Mouse (Mus musculus): Measurements from ENCODE around the gene Ell2. TPM values are rescaled to one million over a fixed set of nuclear protein-coding genes. Genes with fewer than 3 reads are reported as not detected.
"Not testable (repeated sequence)": the region's sequence is repeated elsewhere in the genome, so short reads cannot be mapped to it uniquely, and the experiment has no call there.

The Ell2 gene
- polyA plus RNA-seq, 1 experiment from 2014 or later = 7.4 TPM

GRCm38 (mm10) chr13:75710152-75710551, 3.6 kb downstream of the Ell2 start:
- Histone ChIP-seq H3K27me3 (peaks cover 10% of the 10 kb centered on the region), H3K9me3 (no peaks in the 10 kb centered on the region), H3K4me2 (peak overlapping the region; percentile 72), H3K27ac (no peak overlapping the region), H3K4me1 (replicated peaks) (peaks cover 10% of the 10 kb centered on the region), H3K4me3 (replicated peaks) (no peak overlapping the region), H3K9ac (replicated peaks) (no peak overlapping the region), H3K36me3 (no peaks in the 10 kb centered on the region)
- no peak for ATAC-seq (ENCODE audit: insufficient number of reproducible peaks, insufficient read depth, low FRiP score, low TSS enrichment, low read depth)
- 72% methylated on average over 6 of the region's 6 CpGs for WGBS

- not testable (repeated sequence) for H3K36me3 ChIP-seq; H3K9me3 ChIP-seq; H3K27ac ChIP-seq; H3K27me3 ChIP-seq; H3K4me2 ChIP-seq; H3K4me3 ChIP-seq (replicated peaks); H3K9ac ChIP-seq (replicated peaks); ATAC-seq (ENCODE audit: insufficient number of reproducible peaks, insufficient read depth, low FRiP score, low TSS enrichment, low read depth)
- peaks cover 10% of the 10 kb centered on the region for H3K4me1 ChIP-seq (replicated peaks)
- 87% methylated on average over 4 of the region's 4 CpGs for WGBS
These were observed 5.0 kb downstream of the Ell2 start for GRCm38 (mm10) chr13:75711517-75711916.

DNA sequence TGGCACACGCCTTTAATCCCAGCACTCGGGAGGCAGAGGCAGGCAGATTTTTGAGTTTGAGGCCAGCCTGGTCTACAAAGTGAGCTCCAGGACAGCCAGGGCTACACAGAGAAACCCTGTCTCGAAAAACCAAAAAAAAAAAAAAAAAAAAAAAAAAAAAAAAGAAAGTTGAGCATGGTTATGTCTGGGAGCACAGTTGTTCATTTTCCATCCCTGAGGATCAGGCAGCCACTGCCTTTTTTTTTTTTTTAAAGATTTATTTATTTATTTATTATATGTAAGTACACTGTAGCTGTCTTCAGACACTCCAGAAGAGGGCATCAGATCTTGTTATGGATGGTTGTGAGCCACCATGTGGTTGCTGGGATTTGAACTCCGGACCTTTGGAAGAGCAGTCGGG, 6.0 kb downstream of the Ell2 start:
- H3K27ac ChIP-seq; H3K9me3 ChIP-seq; H3K4me2 ChIP-seq; H3K9ac ChIP-seq (replicated peaks); H3K4me3 ChIP-seq (replicated peaks); H3K36me3 ChIP-seq; ATAC-seq (ENCODE audit: insufficient number of reproducible peaks, insufficient read depth, low FRiP score, low TSS enrichment, low read depth); H3K27me3 ChIP-seq: not testable (repeated sequence)
- peaks cover 11% of the 10 kb centered on the region for H3K4me1 ChIP-seq (replicated peaks)
- WGBS = 86% methylated on average over 4 of the region's 5 CpGs

DNA sequence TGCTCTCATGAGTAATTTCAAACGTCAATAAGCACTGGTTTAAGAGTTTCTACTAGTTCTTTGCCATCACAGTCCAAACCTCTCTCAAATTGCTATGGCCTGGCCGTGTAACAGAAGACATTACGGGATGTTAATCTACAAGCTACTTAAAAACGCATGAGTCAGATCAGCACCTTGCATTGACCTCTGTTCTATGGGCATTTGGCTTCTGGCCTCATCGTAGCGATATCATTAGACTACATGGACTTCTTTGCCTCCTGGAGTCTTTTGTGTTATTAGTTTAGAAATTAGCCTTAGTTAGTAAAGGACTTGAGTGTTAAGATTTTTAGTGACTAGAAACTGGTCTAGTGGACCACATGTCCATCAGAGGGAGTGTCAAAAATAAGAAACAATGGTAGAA, 7.8 kb downstream of the Ell2 start:
- WGBS = 86% methylated on average over 6 of the region's 6 CpGs
- Histone ChIP-seq H3K4me1 (replicated peaks) (peaks cover 18% of the 10 kb centered on the region), H3K9ac (replicated peaks) (no peak overlapping the region), H3K4me3 (replicated peaks) (no peak overlapping the region), H3K9me3 (no peaks in the 10 kb centered on the region), H3K36me3 (no peaks in the 10 kb centered on the region), H3K27ac (no peak overlapping the region), H3K27me3 (peaks cover 5% of the 10 kb centered on the region), H3K4me2 (no peak overlapping the region)
- ATAC-seq (ENCODE audit: insufficient number of reproducible peaks, insufficient read depth, low FRiP score, low TSS enrichment, low read depth) = no peak

DNA sequence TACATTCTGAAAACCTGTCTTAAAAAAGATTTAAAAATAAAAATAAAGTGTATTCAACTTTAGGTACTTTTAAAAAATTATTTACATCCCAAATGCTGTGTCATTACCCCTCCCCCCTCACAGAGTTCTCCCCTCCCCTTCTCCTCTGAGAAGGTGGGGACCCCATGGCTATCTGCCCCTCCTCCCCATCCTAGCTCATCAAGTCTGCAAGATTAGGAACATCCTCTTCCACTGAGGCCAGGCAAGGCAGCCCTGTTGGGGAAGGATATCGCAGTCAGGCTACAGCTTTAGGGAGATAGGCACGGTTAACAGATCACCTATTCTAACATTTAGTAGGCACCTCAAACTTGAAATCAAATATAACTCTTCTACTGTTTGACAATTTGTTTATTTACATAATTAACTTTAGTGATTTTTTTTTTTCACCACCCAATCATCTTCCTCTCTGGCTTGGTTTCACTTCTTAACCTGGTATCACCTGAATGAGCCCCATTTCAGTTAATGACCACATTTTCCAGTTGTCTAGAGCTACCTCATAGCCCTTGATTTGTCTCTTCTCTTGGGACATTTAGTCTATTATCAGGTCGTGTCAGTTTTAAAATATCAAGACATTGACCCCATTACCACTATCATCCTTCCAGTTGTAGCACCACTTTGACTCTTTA, 11.2 kb downstream of the Ell2 start:
- no peaks in the 10 kb centered on the region for H3K36me3 ChIP-seq
- H3K27ac ChIP-seq = no peak overlapping the region
- peaks cover 13% of the 10 kb centered on the region for H3K4me1 ChIP-seq (replicated peaks)
- no peaks in the 10 kb centered on the region for H3K27me3 ChIP-seq
- no peak overlapping the region for H3K4me2 ChIP-seq
- WGBS = 60% methylated on average over 3 of the region's 3 CpGs
- H3K4me3 ChIP-seq (replicated peaks) = no peak overlapping the region
- ATAC-seq (ENCODE audit: insufficient number of reproducible peaks, insufficient read depth, low FRiP score, low TSS enrichment, low read depth) = no peak; the same call in 1 of the 2 replicates
- H3K9me3 ChIP-seq = no peaks in the 10 kb centered on the region
- no peak overlapping the region for H3K9ac ChIP-seq (replicated peaks)

- H3K4me2 ChIP-seq = no peak overlapping the region
- H3K27ac ChIP-seq = no peak overlapping the region
- no peaks in the 10 kb centered on the region for H3K27me3 ChIP-seq
- no peaks in the 10 kb centered on the region for H3K9me3 ChIP-seq
- H3K4me3 ChIP-seq (replicated peaks) = no peak overlapping the region
- peak; percentile 45; the same call in 1 of the 2 replicates for ATAC-seq (ENCODE audit: insufficient number of reproducible peaks, insufficient read depth, low FRiP score, low TSS enrichment, low read depth)
- H3K4me1 ChIP-seq (replicated peaks) = peaks cover 13% of the 10 kb centered on the region
- H3K36me3 ChIP-seq = no peaks in the 10 kb centered on the region
- no peak overlapping the region for H3K9ac ChIP-seq (replicated peaks)
These were observed 11.8 kb downstream of the Ell2 start for GRCm38 (mm10) chr13:75718376-75718775.

- Histone ChIP-seq H3K4me1 (replicated peaks) (peaks cover 13% of the 10 kb centered on the region), H3K27ac (no peak overlapping the region), H3K4me3 (replicated peaks) (no peak overlapping the region), H3K4me2 (no peak overlapping the region), H3K9me3 (no peaks in the 10 kb centered on the region), H3K27me3 (no peaks in the 10 kb centered on the region), H3K9ac (replicated peaks) (no peak overlapping the region), H3K36me3 (no peaks in the 10 kb centered on the region)
- no peak for ATAC-seq (ENCODE audit: insufficient number of reproducible peaks, insufficient read depth, low FRiP score, low TSS enrichment, low read depth)
- 88% methylated on average over 4 of the region's 4 CpGs for WGBS
These were observed 13.1 kb downstream of the Ell2 start for GRCm38 (mm10) chr13:75719645-75720044.

DNA sequence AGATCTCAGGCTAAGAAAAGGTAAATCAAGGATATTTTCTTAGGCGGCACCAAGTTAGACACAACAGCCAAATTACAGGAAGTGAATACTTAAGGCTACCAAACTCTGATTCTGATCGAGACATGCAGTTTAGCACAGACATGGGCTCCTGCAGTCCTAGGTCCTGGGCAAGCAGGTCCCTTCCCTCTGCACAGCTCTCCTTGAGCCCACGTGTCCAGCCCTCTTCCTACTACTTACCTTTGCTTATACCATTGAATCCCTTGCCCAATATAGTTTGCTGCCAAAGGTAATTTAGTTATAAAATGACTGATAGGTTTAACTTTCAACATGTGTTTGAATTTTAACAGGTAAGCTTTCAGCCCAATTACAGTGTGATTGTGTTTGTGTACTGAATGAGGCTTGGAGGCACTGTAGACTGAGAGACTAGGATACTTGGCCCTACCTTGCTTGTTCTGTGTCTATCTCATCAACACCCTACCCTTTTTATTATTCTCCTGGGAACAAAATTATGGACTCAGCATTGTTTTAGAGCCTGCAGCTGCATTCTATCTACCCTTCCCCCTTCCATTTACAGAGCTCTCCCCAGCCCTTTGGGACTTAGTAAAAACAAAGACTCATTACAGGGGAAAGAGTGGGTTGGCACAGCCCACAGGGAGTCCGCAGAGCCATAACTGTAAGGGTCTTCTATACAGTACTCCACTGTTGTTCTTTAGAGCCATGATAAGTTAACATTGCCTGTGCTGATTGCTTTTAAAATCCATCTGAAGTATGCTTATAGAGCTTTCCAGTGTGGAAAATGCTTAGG, 20.2 kb downstream of the Ell2 start:
- Histone ChIP-seq H3K27me3 (no peaks in the 10 kb centered on the region), H3K36me3 (no peaks in the 10 kb centered on the region), H3K9me3 (no peaks in the 10 kb centered on the region), H3K4me3 (replicated peaks) (no peak overlapping the region), H3K27ac (peak overlapping the region; percentile 72), H3K4me2 (no peak overlapping the region), H3K9ac (replicated peaks) (no peak overlapping the region), H3K4me1 (replicated peaks) (peaks cover 17% of the 10 kb centered on the region)
- peak; percentile 84 for ATAC-seq (ENCODE audit: insufficient number of reproducible peaks, insufficient read depth, low FRiP score, low TSS enrichment, low read depth)
- WGBS = 48% methylated on average over 4 of the region's 4 CpGs

GRCm38 (mm10) chr13:75727932-75728331, 21.4 kb downstream of the Ell2 start:
- no peak for ATAC-seq (ENCODE audit: insufficient number of reproducible peaks, insufficient read depth, low FRiP score, low TSS enrichment, low read depth)
- Histone ChIP-seq H3K4me2 (no peak overlapping the region), H3K4me1 (replicated peaks) (peaks cover 17% of the 10 kb centered on the region), H3K27ac (no peak overlapping the region), H3K27me3 (no peaks in the 10 kb centered on the region), H3K9ac (replicated peaks) (no peak overlapping the region), H3K4me3 (replicated peaks) (no peak overlapping the region), H3K36me3 (no peaks in the 10 kb centered on the region), H3K9me3 (no peaks in the 10 kb centered on the region)
- 78% methylated on average over 1 of the region's 1 CpGs for WGBS

GRCm38 (mm10) chr13:75729834-75730233, 23.3 kb downstream of the Ell2 start:
- Histone ChIP-seq H3K9ac (replicated peaks) (no peak overlapping the region), H3K27ac (no peak overlapping the region), H3K4me2 (no peak overlapping the region), H3K27me3 (no peaks in the 10 kb centered on the region), H3K36me3 (no peaks in the 10 kb centered on the region), H3K4me1 (replicated peaks) (peaks cover 17% of the 10 kb centered on the region), H3K9me3 (no peaks in the 10 kb centered on the region), H3K4me3 (replicated peaks) (no peak overlapping the region)
- no peak for ATAC-seq (ENCODE audit: insufficient number of reproducible peaks, insufficient read depth, low FRiP score, low TSS enrichment, low read depth)
- 84% methylated on average over 1 of the region's 1 CpGs for WGBS

DNA sequence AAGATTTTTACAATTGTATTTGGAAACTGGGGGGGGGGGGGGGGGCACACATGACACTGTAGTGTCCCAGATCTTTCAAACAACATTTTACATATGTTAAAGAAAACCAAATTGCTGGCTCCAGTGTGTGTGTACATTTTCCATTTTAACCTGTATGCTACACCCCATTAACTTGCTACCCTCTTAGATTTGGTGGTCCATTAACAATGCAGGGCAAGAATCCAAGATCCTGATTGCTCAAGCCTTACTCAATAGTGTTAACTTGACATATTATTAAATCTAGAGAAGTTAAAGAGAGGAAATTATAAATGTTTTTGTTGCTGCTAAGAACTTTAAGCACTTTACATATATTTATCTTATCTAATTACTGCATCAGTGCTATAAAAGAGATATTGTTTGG, 24.2 kb downstream of the Ell2 start:
- Histone ChIP-seq H3K27ac (no peak overlapping the region), H3K4me2 (no peak overlapping the region), H3K4me1 (replicated peaks) (peaks cover 14% of the 10 kb centered on the region), H3K9ac (replicated peaks) (no peak overlapping the region), H3K4me3 (replicated peaks) (no peak overlapping the region), H3K9me3 (no peaks in the 10 kb centered on the region), H3K27me3 (no peaks in the 10 kb centered on the region), H3K36me3 (no peaks in the 10 kb centered on the region)
- no peak for ATAC-seq (ENCODE audit: insufficient number of reproducible peaks, insufficient read depth, low FRiP score, low TSS enrichment, low read depth)
